Mouse (Mus musculus) adrenal gland, postnatal 36 days (tissue): ENCODE results near the gene Zcchc24. TPM values are rescaled to one million over a fixed set of nuclear protein-coding genes. Genes with fewer than 3 reads are reported as not detected.
"Not testable (repeated sequence)": the region's sequence is repeated elsewhere in the genome, so short reads cannot be mapped to it uniquely, and the experiment has no call there.

Experiments used
- DNase-seq, 2 experiments: peaks; one replicate each; pipeline ENCODE4 v3.0.0; 2021; ENCODE audit warnings: mixed read lengths in 1 of 2
- long read RNA-seq, 2 experiments: library from polyadenylated mRNA; stranded (forward); transcript quantifications; one replicate each; pipeline ENCODE4 v2.0.0; 2021; ENCODE audit warnings: borderline sequencing depth in 2 of 2
- total RNA-seq, 2 experiments: library from RNA; stranded (reverse); gene quantifications; 2 replicates each; pipeline ENCODE4 v1.2.3; 2021

Zcchc24 gene
- 10 to 100 TPM; 21.2 to 21.3 TPM for total RNA-seq
- long read RNA-seq, experiment 1, partial matches to known transcripts, result 0 of 13 reads
- long read RNA-seq, experiment 1, other reads (novel, unspliced or antisense), result 13 of 13 reads
- long read RNA-seq, experiment 2, full-length matches to known transcripts, result 1 of 3 reads
- long read RNA-seq, experiment 2, partial matches to known transcripts, result 0 of 3 reads
- long read RNA-seq, experiment 2, other reads (novel, unspliced or antisense), result 2 of 3 reads

DNA sequence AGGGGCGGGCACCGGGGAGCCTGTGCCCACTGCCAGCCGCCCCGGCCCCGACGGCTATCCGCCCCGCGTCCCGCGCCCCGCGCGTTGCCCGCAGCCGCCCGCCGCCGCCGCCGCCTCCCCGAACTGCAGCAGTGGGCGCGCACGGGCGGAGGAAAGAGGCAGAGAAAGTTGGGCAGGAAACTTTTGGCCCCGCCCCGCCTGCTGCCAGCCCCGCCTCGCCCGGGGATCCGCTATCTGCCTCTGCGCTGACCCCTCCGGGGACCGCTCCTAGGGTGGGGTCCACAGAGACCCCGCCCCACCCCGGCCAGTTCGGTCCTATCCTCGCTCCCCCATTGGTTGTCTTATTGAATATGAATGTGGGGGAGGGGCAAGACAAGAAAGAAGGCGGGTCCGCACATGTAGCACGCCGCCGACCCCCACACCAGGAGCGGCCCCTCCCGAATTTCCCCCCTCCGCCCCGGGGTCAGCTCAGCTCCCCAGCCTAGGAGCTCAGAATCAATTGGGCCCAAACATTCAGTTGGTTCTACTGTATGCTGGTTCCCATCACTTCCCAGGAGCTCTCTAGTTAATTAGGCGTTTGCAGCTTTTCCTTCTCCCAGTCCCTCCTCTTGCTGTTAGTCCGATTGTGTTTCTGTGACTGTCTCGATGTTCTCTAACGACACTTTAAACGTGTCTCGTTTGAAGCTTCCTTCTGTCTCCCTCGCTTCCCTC lies at the start of gene Zcchc24:
Gene Zcchc24 (minus strand): TSS at position 125 of the 711 bp plus-strand sequence.
- peak; percentile 92 to 97 for DNase-seq

DNA sequence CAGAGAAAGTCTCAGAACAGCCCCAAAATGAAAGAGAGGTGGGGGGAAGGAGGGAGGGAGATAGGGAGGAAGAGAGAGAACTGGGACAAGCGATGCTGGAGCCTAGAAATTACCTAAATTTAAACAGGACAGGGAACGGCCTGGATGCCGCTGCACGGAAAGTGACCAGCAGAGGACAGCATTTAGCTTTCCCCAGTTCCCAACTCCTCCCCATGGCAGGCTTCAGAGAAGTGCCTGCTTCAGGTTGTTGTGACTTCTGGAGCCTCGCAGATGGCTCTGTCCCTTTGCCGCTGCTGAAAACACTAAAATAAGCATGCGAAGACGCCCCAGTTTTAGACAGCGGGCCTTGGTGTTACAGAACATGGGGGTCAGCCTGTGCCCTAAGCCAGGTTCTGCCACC lies 47.6 kb upstream of the Zcchc24 start:
- peak; percentile 74 to 80 for DNase-seq

DNA sequence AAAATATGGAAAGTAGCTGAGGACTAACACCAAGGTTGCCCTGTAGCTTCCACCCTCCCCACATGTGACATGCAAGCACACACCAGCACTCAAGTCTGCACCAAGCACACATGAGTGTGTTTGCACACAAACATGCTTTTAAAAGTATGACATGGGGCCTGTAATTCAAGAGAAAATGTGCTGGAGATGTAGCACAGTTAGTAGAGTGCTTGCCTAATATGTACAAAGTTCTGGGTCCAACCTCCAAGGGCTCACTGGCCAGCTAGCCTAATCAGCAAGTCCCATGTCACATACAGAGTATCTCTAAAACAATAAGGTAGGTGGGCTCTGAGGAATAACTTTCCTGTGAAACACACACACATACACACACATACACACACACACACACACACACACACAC lies 45.3 kb upstream of the Zcchc24 start:
- no peak for DNase-seq

DNA sequence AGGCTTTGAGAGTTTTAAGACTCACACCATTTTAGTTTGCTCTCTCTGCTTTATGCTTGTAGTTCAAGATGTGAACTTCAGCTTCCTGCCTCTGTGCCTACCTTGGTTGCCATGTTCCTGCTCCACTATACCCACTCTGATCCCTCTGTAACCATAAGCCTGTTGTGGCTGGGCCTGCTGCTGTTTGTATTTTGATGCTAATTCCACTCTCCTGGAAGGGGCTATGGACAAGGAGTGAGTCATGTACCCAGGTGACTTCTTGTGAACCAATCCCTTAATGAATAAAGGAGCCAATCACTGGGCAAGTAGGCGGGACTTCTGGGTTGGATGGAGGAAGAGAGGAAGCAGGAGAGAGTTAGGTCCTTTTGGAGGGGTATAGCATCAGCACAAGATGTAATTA lies 42.2 kb upstream of the Zcchc24 start:
- not testable (repeated sequence) for DNase-seq

DNA sequence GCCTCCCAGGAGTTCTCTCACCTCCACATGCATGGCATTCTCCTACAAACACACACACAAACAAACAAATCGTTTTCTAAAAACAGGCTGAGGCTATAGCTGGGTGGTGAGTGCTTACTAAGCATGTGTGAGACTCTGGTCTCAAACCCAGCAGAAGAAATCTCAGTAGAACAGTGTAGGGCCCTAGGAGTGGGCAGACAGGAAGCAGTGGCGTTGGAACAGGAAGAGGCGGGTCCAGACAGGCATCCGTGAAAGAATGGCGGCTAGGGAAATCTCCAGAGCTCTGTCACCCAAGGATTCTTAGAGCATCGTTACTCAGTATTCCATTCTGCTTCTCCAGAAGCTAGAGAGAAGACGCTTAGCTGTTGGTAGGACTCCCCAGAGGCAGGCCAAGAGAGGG lies 37.7 kb upstream of the Zcchc24 start:
- DNase-seq, result no peak

DNA sequence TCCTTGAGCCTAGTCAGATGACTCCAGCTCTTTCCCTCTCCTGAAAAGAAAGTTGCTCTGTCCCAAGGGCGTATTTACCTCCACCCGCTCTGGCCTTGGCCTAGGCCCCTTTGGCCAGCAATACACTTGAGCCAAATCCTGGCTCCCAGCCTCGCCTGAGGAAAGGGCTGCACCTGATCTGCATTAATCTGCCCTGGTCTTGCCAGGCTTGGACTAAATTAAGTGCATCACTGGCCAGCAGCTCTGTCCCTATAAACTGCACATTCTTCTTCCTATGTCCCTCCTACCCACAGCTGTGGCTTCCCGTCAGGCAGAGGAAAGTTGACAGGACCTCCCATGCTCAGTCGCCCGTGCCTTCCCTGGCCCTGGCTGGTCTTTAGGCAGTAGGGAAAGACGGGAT lies 37.0 kb upstream of the Zcchc24 start:
- DNase-seq, result peak; percentile 40 to 70

DNA sequence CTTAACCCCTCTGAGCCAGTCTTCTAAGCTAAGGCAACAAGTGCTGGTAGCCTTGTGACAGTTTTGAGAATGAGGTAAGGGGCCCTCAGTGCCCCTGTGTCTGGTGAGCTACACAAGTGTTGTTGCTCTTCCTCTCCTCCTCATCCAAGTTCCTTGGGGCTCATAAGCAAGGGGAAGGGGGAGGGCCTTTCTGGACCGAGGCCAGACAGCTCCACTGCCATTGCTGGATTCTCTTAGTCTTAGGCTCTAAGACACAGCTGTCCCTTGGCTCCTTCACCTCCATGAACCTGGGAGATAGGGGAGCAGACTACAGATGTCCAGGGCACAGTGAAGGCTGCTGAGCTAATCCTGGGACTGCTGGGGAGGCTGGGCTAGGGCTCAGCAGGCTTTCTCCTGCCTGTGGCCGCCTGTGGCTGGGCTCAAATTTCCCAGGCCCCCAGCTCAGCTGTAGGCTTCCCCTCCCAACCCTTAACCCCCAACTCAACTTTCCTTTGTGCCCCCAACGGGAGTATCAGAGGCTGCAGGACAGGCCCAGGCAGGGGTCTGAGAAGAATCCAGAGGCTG lies 34.5 kb upstream of the Zcchc24 start:
- no peak for DNase-seq

DNA sequence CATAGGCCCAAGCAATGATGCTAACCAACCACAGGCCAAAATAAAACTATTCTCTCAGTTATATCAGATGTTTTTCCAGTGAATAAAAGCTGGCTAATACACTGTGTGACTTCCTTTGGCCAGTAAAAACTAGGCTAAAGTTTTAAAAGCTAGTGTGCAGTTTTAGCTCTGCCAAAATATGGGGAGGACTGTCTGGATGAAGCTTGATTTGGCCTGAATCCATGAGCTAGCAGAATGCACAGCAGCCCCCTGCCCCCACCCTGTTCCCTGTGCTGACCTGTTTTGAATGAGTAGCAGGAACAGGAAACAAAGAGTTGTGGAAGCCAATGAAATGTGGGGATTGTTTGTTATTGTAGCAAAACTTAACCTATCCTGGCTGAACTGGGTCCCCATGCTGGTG lies 33.7 kb upstream of the Zcchc24 start:
- no peak for DNase-seq

DNA sequence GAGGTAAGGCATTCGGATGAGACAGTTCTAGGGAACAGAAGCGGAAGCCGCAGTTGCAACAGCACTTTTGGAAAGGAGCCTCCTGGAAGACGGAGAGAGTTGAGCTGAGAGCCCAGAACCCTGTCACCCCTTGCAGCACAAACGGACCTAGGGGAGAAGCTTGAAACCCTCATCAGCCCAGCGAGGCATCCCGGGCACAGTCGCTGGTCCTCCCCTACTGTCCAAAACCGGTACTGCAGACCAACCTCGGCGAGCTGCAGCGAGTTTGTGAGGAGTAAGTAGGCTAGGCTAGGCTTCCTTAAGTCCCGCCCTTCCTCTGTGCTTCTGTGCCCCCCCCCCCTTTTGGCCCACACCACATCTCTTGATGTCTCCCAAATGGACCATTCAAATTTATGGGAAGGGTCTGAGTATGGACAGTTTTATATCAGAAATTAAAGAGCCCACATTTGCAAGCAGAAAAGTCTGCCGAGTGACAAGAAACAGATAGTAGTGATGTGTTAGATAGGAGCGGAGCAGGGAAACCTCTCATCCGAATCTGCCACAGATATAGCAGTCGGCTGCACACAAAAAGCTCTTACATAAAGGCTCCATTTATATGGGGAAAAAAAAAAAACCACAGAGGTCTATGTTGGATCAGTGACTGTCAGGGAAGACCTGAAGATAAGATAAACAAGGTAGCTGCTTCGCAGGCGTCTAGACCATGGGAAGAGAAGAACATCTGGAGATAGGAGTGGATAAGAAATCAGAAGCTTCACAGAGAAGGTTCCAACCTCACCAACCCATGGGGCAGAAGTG lies 31.5 kb upstream of the Zcchc24 start:
- peak; percentile 80 to 88 for DNase-seq

DNA sequence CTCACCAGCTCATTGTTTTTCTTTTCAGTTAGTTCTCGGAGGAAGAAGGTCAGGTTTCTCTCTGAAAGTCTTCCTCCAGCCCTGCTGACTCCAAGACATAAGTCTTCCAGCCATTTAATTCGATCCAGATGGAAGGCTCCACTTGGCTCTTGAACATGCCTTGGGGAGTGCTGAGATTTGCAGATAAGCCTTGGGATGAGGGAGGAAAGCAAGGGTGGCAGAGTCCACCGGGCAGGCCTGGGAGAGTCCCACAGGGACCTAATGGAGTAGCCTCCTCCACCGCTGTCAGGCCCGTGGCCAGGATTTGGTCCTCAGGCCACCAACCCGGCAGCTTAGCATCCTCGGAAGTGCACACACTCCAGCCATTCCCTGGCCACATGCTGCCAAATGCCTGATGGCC lies 27.8 kb upstream of the Zcchc24 start:
- DNase-seq, result no peak

DNA sequence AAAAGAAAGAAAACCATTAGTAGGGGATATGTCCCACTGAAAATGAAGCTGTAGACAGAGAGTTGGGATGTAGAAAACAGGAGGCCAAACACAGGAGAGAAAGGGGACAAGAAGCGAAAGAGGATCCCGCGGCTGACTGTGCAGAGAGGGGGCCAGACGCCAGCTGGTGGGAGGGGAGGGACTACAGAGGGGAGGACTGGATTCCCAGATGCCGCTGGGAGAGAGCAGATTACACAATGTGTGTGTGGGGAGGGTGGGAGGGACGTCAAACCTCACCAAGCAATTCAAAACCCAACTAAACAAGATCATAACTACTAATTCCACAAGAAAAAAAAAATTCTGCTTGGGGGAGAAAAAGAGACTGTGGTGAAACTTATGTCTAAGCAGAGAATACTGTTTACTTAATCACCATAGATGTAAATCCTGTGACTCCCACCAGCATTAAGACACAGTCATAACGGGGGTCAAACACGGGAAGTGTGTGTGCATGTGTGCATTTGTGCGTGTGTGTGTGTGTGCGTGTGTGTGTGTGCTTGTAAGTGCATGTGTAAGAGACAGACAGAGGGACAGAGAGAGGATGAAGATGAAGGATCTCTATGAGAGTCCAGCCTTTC lies 26.8 kb upstream of the Zcchc24 start:
- DNase-seq, result peak; percentile 28 to 70

DNA sequence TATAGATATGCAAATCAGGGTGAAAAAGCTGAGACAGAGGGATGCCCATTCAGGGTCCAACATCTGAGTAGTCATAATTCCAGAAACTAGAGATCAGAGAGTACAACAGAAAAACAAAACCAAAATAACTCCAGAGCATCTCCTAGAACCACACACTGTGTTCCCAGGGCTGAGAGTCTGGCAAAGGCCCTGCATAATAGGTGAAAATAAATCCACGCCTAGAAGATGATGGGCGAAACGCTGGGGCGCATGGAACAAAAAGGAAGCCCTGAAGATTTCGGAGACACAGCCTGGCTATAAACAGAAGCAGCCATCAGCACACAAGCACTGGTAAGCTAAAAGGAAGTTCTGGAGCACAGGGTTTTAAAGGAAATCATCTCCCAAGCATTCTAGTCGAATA lies 26.2 kb upstream of the Zcchc24 start:
- no peak for DNase-seq

DNA sequence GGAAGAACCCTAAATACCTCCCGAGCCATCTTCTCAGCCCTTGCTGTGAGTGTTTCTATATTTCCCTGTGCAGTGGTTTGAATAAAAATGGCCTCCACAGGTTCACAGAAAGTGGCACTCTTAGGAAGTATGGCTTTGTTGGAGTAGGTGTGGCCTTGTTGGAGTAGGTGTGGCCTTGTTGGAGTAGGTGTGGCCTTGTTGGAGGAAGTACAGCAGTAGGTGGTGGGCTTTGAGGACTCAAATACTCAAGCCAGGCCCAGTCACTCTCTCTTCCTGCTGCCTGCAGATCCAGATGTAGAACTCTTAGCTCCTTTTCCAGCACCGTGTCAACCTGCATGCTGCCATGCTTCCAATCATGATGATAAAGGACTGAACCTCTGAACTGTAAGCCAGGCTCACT lies 25.5 kb upstream of the Zcchc24 start:
- no peak for DNase-seq

DNA sequence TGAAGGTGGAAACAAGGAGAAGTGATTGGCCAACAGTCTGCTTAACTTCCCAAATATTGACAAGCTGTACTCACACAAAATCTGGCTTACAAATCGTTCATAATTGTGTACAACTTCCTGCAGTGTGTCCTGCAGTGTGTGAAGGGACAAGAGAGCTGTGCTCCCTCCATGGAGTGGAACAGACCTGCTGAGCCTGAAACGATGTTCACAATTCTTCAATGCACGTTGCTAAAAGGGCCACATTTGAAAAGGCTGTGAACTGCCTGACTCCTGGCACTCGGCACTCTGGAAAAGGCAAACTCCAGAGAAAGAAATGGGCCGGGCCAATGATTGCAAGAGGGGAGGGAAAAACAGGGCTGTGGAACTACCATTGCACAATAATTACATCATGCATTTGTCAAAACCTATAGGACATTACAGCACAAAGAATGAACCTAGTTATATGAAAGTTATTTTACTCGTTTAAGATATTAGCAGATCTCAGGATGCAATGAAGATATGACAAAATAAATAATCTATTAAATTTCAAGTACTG lies 22.0 kb upstream of the Zcchc24 start:
- no peak for DNase-seq

DNA sequence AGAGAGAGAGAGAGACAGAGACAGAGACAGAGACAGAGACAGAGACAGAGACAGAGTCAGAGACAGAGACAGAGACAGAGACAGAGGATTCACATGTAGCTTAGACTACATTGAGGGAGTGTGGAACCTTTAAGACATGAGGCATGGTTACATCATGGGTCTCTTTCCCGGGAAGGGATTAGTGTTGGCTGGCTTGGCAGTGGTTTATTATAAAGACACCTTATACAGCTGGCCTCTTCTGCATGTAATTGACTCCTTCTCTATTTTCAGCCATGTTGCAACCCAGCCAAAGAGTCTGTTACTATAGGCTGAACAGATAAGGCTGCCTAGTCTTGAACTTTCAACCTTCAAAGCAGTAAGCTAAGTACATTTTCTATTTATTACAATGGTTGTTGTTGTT lies 21.1 kb upstream of the Zcchc24 start:
- DNase-seq, result no peak

DNA sequence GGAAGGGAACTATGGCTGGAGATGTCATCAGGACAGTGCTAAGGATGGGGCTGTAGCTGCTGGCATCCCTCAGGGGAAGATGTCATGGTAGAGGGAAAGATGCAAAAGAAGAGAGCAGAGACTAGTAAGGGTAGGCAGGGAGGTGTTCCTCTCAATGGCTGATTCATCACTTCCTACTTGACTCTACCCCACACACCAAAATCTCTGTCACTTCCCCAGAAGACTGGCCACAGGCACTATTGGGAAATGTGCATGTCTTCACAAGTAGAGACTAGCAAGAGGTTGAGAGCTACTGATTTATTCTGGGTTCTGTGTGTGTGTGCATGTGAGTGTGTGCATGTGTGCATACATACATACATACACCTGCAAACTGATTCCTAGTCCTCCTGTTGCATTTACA lies 20.4 kb upstream of the Zcchc24 start:
- DNase-seq, result no peak

DNA sequence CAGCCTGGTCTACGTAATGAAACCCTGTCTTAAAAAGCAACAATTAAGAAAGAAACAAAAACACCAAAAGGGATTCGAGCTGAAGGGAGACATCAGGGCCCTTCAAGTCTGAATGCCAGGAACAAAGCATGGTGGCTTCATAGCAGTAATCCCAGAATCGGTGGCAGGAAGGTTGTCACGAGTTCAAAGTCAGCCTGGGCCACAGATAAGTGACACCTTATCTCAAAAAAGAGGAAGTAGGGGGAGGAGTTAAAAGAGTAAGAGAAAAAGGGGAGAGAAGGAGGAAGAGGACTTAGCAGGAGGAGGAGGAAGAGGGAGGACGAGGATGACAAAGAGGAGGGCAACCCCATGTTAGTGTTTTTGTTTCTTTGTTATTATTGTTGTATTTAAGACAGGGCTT lies 19.4 kb upstream of the Zcchc24 start:
- DNase-seq, result no peak

DNA sequence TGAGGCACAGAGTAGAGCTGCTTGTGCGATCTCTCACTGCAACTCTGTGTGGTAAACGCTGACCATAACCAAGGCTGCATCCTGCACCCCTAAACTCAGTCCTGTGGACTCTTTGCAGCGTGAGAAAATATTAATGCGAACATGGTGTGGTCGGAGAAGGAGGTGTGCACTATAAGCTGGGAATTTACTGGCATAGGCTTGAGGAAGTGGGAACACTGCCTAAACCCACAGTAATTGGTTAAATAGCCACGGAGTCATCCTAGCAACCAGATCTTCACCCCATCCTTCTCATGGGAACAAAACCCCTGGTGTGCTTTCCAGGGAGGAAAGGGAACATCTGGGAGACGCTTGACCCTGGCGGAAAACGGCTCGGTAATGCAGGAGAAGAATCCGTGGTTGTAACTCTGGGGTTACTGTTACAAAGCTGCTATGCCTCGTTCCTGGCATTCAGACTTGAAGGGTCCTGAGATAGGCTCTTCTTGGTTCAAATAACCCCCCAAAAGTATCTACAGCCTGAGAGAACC lies 18.6 kb upstream of the Zcchc24 start:
- DNase-seq, result no peak

DNA sequence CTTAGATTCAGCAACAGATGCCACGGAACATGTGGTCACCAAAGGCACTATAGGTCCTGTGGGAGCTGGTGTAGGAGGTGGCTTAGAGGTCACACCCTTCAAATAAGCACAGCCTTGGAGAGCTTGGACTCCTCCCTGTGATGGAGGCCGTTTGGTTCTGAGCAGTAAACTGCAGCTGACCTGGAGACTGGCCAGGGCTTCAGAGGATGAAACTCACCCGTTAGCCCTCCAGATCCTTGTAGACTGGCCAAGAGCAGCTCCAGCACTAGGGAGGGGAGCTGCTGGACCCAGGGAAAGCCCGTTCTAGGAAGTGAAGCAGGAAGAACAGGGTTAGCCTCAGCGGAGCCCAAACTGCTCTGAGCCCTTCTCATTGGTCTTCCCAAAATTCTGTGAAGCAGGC lies 18.1 kb upstream of the Zcchc24 start:
- DNase-seq, result peak in 1 of 2 experiments; percentile 42

DNA sequence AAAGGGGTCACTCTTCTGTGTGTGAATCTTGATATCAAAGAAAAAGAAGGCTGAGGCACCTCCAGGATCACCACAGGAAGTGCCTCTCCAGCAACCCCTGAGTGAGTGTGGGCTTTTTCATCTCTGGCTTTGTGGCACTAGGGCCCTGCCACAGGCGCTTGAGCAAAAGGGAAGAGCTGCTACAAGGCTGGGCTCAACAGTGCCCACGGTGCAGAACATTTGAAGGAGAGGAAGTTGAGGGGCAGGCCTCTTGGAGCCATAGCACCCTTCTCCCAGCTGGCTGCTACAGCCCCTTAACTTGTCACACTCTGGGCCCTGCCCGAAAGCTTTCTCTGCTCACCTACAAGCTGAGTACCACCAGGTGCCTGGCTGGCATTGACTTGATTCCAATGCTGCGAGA lies 16.4 kb upstream of the Zcchc24 start:
- no peak for DNase-seq

DNA sequence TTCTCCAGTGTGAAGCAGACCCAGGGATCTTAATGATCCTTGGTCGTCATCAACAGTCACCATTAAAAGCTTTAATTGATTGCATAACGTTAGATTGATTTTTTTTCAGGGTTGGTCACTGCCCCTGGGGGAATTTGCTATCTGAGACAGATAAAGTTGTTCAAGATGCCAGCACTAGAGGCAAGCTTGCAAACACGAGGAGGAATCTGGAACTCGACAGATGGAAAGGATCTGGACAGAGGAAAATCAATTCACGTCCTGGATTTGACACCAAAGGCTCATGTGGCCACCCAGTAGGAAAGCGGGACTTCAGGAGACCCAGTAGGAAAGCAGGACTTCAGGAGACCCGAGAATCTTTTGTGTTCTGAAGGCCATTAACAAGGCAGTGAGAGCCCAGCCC lies 14.4 kb upstream of the Zcchc24 start:
- no peak for DNase-seq

DNA sequence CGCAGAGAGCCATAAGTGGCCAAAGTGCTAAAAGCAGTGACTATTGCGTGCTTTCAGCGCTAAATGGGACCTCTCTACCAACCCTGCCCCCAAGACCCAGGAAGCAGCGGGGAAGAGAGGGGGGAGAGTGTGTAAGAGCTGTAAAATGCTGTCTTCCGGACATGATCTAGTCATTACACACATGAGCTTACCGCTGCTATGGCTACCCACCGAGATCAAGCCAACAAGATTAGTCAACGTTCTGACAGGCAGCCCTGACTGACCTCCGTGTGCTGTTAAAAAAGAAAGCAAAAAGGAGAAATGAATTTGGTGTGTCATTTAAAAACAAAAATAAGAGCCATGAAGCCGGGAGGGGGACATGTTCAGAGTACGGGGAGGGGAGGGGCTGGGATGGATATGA lies 11.8 kb upstream of the Zcchc24 start:
- DNase-seq, result peak in 1 of 2 experiments; percentile 25
